Mouse (Mus musculus): ENCODE results near the gene Gm10663. TPM values are rescaled to one million over a fixed set of nuclear protein-coding genes. Genes with fewer than 3 reads are reported as not detected.
A peak's percentile ranks its signal among the peaks of the same experiment; 100 is the strongest.

Gm10663 gene
- total and polyA plus RNA-seq, 2 experiments from 2014 or later, result not detected

DNA sequence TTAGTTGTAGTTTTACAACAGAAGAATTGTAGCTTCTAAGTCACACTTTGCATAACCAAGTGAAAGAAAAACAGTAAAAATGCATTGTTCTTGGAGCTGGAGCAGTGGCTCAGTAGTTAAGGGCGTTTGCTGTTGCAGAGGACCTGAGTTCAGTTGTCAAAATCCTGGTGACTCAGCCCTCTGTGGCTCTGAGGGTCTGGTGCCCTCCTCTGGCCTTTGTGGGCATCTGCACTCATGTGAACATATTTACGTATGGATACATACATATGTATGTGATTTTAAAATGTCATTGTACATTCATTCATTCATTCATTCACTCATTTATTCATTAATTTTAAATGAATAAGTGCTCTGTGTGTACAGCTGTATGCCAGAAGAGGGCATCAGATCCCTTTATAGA, 10.8 kb downstream of the Gm10663 start:
- no peak overlapping the region for H3K9ac ChIP-seq
- H3K4me2 ChIP-seq (ENCODE audit: low read depth), result no peak overlapping the region
- no peak overlapping the region for H3K27ac ChIP-seq (ENCODE audit: low read depth, low read length)
- peak; percentile 20 for TF ChIP-seq CTCF (IDR thresholded peaks at IDR 0.05; ENCODE audit: low read depth)
- DNase-seq (no peak), ATAC-seq (no peak)
- no peaks in the 10 kb centered on the region for H3K4me1 ChIP-seq (ENCODE audit: insufficient read depth)
- H3K27me3 ChIP-seq (ENCODE audit: insufficient read depth, low read length), result no peaks in the 10 kb centered on the region
- no peaks in the 10 kb centered on the region for H3K9me3 ChIP-seq (ENCODE audit: low read length)
- H3K4me3 ChIP-seq (ENCODE audit: low read depth, low read length), result no peak overlapping the region
- WGBS, result 68% methylated on average over 2 of the region's 2 CpGs
- H3K36me3 ChIP-seq (ENCODE audit: insufficient read depth), result no peaks in the 10 kb centered on the region

DNA sequence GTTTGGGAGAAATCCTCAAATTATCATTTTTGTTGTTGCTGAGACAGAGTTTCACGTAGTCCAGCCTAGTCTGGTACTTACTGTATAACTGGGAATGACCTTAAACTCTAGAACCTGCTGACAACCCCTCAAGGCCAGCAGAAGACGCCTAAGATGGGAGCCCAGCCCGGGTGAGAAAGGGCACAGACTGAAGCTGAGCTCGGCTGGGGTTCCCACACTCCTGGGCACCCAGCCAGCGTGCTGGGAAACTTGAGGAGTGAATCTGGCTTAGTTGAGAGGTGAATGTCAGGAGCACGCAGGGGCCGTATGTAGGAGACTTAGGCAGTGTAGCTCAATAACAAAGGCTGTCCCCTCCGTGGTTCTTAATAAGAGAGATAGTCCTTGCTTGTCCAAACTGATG, 12.9 kb downstream of the Gm10663 start:
- Histone ChIP-seq H3K27me3 (ENCODE audit: insufficient read depth, low read length) (no peaks in the 10 kb centered on the region), H3K36me3 (ENCODE audit: insufficient read depth) (no peaks in the 10 kb centered on the region), H3K27ac (ENCODE audit: low read depth, low read length) (no peak overlapping the region), H3K9me3 (ENCODE audit: low read length) (no peaks in the 10 kb centered on the region), H3K4me2 (ENCODE audit: low read depth) (no peak overlapping the region), H3K9ac (no peak overlapping the region), H3K4me1 (ENCODE audit: insufficient read depth) (no peaks in the 10 kb centered on the region), H3K4me3 (ENCODE audit: low read depth, low read length) (no peak overlapping the region)
- no peak for DNase-seq
- 66% methylated on average over 8 of the region's 8 CpGs for WGBS
- no peak for ATAC-seq
- TF ChIP-seq CTCF (IDR thresholded peaks at IDR 0.05; ENCODE audit: low read depth), result no peak

DNA sequence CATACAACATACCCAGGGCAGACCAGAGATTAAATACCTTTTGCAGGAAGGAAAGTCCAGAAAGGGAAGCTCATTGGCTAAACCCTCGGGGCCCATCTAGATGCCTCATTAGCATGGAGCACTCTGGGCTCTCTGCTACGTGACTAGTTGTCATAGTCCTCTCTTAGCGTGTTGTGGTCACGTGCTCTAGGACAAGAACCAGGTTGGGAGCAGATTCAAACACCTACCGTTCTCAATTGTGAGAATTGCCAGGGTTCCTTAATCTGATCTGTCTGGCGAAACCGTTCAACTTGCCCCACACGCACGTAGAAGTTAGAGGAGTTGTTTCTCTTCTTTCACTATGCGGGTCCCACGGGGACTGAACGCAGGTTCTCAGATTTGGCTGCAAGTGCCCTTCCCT, 13.3 kb downstream of the Gm10663 start:
- no peaks in the 10 kb centered on the region for H3K36me3 ChIP-seq (ENCODE audit: insufficient read depth)
- DNase-seq, result no peak

DNA sequence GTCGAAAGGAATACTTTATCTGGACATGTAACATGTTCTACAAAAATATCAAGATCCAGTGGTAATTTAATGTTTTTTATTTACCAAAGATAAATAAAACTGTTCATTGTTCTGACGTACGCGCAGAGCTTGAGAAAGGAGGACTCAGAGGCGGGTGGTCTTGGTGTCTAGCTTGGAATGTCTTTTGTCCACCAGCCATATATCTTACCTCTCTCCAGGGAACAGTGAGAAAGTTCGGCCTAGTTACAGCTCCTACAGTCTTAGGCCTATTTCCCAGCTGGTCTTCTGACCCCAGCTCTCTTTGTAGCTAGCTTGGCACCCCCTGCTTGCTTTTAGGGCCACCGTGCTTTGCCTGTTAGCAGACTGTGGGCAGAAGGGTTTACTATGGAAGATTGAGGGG, 14.9 kb downstream of the Gm10663 start:
- no peak for TF ChIP-seq CTCF (IDR thresholded peaks at IDR 0.05; ENCODE audit: low read depth)

More for the DNA sequence above, 13.3 kb downstream of the Gm10663 start:
- no peak for TF ChIP-seq CTCF (IDR thresholded peaks at IDR 0.05; ENCODE audit: low read depth)
- Histone ChIP-seq H3K9ac (no peak overlapping the region), H3K9me3 (ENCODE audit: low read length) (no peaks in the 10 kb centered on the region), H3K27me3 (ENCODE audit: insufficient read depth, low read length) (no peaks in the 10 kb centered on the region), H3K27ac (ENCODE audit: low read depth, low read length) (no peak overlapping the region), H3K4me1 (ENCODE audit: insufficient read depth) (no peaks in the 10 kb centered on the region), H3K4me2 (ENCODE audit: low read depth) (no peak overlapping the region), H3K4me3 (ENCODE audit: low read depth, low read length) (no peak overlapping the region)
- ATAC-seq, result no peak
- 93% methylated on average over 12 of the region's 12 CpGs for WGBS

DNA sequence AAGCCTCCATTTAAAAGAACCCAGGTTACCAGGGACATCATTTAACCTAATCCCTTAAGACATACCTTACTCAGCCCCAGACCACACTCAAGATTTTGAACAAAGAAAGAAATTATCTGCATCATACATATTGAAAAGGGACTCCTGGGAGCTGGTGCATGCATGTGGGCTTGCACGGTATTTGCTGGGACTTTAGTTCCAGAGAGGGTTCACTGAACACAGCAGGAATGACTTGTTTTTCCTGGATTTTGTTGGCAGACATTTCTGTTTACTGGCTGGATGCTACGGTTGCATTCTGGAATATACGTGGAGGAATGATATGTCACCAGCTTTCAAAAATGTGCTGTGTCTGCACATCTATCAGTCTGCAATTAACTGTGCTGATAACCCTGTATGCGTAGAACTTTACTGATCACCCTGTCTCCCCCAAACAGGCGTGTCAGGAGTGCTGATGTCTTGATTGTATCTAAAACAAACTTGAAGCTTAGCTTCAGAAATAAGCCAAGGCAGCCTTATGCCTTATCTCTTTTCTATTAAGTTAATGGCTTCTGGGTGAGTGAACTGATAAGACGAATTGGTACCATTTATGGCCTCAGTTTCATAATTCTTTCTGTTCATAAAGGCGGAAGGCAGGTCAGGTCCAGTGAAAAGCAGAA, 23.1 kb downstream of the Gm10663 start:
- no peak for ATAC-seq
- TF ChIP-seq CTCF (IDR thresholded peaks at IDR 0.05; ENCODE audit: low read depth), result no peak
- DNase-seq, result no peak
- no peak overlapping the region for H3K27ac ChIP-seq (ENCODE audit: low read depth, low read length)
- whole genome bisulfite sequencing, result 72% methylated on average over 7 of the region's 7 CpGs
- H3K4me1 ChIP-seq (ENCODE audit: insufficient read depth), result no peaks in the 10 kb centered on the region
- no peak overlapping the region for H3K9ac ChIP-seq
- H3K9me3 ChIP-seq (ENCODE audit: low read length), result no peaks in the 10 kb centered on the region
- no peak overlapping the region for H3K4me3 ChIP-seq (ENCODE audit: low read depth, low read length)
- H3K4me2 ChIP-seq (ENCODE audit: low read depth), result no peak overlapping the region
- no peaks in the 10 kb centered on the region for H3K36me3 ChIP-seq (ENCODE audit: insufficient read depth)
- H3K27me3 ChIP-seq (ENCODE audit: insufficient read depth, low read length), result no peaks in the 10 kb centered on the region

More for the DNA sequence above, 14.9 kb downstream of the Gm10663 start:
- no peak overlapping the region for H3K27ac ChIP-seq (ENCODE audit: low read depth, low read length)
- no peaks in the 10 kb centered on the region for H3K36me3 ChIP-seq (ENCODE audit: insufficient read depth)
- no peaks in the 10 kb centered on the region for H3K9me3 ChIP-seq (ENCODE audit: low read length)
- no peaks in the 10 kb centered on the region for H3K27me3 ChIP-seq (ENCODE audit: insufficient read depth, low read length)
- no peaks in the 10 kb centered on the region for H3K4me1 ChIP-seq (ENCODE audit: insufficient read depth)
- no peak overlapping the region for H3K4me3 ChIP-seq (ENCODE audit: low read depth, low read length)
- 82% methylated on average over 7 of the region's 7 CpGs for WGBS
- no peak for DNase-seq
- no peak overlapping the region for H3K4me2 ChIP-seq (ENCODE audit: low read depth)
- no peak overlapping the region for H3K9ac ChIP-seq
- ATAC-seq, result no peak

DNA sequence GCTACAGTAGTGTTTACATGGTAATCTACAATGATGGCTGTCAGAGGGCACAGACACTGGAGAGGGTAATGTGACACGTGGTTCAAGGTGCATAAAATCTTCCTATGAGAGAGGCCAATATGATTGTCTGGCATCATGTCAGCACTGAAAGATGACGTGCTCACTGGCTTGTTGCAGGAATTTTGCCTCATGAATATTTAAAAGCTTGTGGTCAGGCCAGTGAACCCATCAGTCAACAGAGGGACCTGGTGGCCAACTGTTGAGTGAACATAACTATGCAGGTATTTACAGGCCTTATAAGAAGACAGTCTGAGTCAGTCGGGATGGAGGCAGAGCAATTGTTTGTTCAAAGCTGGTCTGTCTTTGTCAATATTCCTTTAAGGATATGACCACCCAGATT, 24.9 kb downstream of the Gm10663 start:
- H3K36me3 ChIP-seq (ENCODE audit: insufficient read depth), result no peaks in the 10 kb centered on the region
- H3K27me3 ChIP-seq (ENCODE audit: insufficient read depth, low read length), result no peaks in the 10 kb centered on the region
- H3K27ac ChIP-seq (ENCODE audit: low read depth, low read length), result no peak overlapping the region
- H3K4me3 ChIP-seq (ENCODE audit: low read depth, low read length), result no peak overlapping the region
- no peak for TF ChIP-seq CTCF (IDR thresholded peaks at IDR 0.05; ENCODE audit: low read depth)
- WGBS, result 59% methylated on average over 3 of the region's 3 CpGs
- DNase-seq (no peak), ATAC-seq (no peak)
- H3K9me3 ChIP-seq (ENCODE audit: low read length), result no peaks in the 10 kb centered on the region
- H3K4me1 ChIP-seq (ENCODE audit: insufficient read depth), result no peaks in the 10 kb centered on the region
- no peak overlapping the region for H3K4me2 ChIP-seq (ENCODE audit: low read depth)
- no peak overlapping the region for H3K9ac ChIP-seq

DNA sequence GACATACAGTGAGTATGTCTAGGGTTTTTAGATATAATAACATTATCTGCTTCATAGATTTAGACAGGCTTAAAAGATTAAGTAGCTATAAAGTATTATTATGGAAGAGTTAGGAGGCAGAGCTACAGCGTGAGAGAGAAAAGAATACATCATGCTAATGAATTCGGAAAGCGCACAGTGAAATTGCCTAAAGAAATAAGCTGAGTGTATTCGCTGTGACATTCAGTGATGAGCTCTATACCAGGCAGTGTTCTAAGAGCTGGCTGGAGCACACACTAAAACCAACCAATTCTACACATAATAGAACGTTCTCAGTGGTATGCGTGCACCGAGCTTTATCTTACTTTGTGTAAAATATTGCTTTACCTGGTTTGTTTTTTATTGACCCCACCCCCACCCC, 28.8 kb downstream of the Gm10663 start:
- DNase-seq (no peak), ATAC-seq (peak; percentile 18; the same call in 1 of the 2 replicates)
- no peak for TF ChIP-seq CTCF (IDR thresholded peaks at IDR 0.05; ENCODE audit: low read depth)
- Histone ChIP-seq H3K4me3 (ENCODE audit: low read depth, low read length) (no peak overlapping the region), H3K27me3 (ENCODE audit: insufficient read depth, low read length) (no peaks in the 10 kb centered on the region), H3K4me2 (ENCODE audit: low read depth) (no peak overlapping the region), H3K4me1 (ENCODE audit: insufficient read depth) (no peaks in the 10 kb centered on the region), H3K9me3 (ENCODE audit: low read length) (no peaks in the 10 kb centered on the region), H3K27ac (ENCODE audit: low read depth, low read length) (no peak overlapping the region), H3K9ac (no peak overlapping the region), H3K36me3 (ENCODE audit: insufficient read depth) (no peaks in the 10 kb centered on the region)
- 50% methylated on average over 7 of the region's 7 CpGs for WGBS

Measured in forebrain, postnatal 0 days (tissue).